Mouse (Mus musculus) CH12.LX (cell line): Measurements from ENCODE around the gene Map7d1. TPM values are rescaled to one million over a fixed set of nuclear protein-coding genes. Genes with fewer than 3 reads are reported as not detected.
A peak's percentile ranks its signal among the peaks of the same experiment; 100 is the strongest.

Experiments used
- DNase-seq: peaks from one replicate; pipeline ENCODE4 v3.0.0-alpha.2; 2013; ENCODE audit errors: extremely low read depth
- H3K27ac ChIP-seq: 2 replicates; pipeline ENCODE4 v1.5.1; 2012; ENCODE audit warnings: low read depth, mild to moderate bottlenecking, control low read depth, moderate library complexity; ENCODE audit not compliant: insufficient read depth
- H3K27me3 ChIP-seq: replicated peaks from 2 replicates; pipeline ENCODE3; 2012; ENCODE audit warnings: inconsistent platforms
- H3K36me3 ChIP-seq, 2 experiments: replicated peaks in 1 of 2; 2 replicates each; pipeline versions ENCODE3 to v1.6.1; 2012; ENCODE audit warnings: inconsistent platforms in 1 of 2, low read length in 1 of 2, mild to moderate bottlenecking in 1 of 2, mixed read lengths in 1 of 2, moderate library complexity in 1 of 2; ENCODE audit not compliant: control insufficient read depth in 1 of 2, insufficient read depth in 1 of 2
- H3K4me1 ChIP-seq, 2 experiments: 2 replicates each; pipeline ENCODE4 v1.6.1; 2012; ENCODE audit warnings: inconsistent platforms in 1 of 2, moderate library complexity in 1 of 2; ENCODE audit not compliant: insufficient read depth in 2 of 2, control insufficient read depth in 1 of 2
- H3K4me2 ChIP-seq: 2 replicates; pipeline ENCODE4 v1.6.1; 2012; ENCODE audit warnings: low read depth, mild to moderate bottlenecking, control low read depth; ENCODE audit not compliant: poor library complexity, insufficient read depth, severe bottlenecking
- H3K4me3 ChIP-seq, 3 experiments: fragments of 150-350 bp in 1 of 3; sonication (generic) in 1 of 3; replicated peaks in 1 of 3; 2 replicates each; pipeline versions ENCODE3 to v1.5.1; 2011 to 2012; ENCODE audit warnings: low read depth in 2 of 3, low read length in 2 of 3, mild to moderate bottlenecking in 2 of 3, moderate library complexity in 2 of 3, control low read depth in 1 of 3, improper control_type of control experiment in 1 of 3, inconsistent platforms in 1 of 3, mixed read lengths in 1 of 3; ENCODE audit not compliant: poor library complexity in 1 of 3
- H3K79me2 ChIP-seq: replicated peaks from 2 replicates; pipeline ENCODE4 v1.6.1; 2012; ENCODE audit warnings: mild to moderate bottlenecking, moderate library complexity; ENCODE audit not compliant: control insufficient read depth, poor library complexity, insufficient read depth, severe bottlenecking; ENCODE audit errors: extremely low read depth
- H3K9ac ChIP-seq: 2 replicates; pipeline ENCODE4 v1.6.1; 2012; ENCODE audit warnings: low read depth, mild to moderate bottlenecking, control low read depth, moderate library complexity; ENCODE audit not compliant: insufficient read depth
- H3K9me3 ChIP-seq: replicated peaks from 2 replicates; pipeline ENCODE3; 2012; ENCODE audit warnings: low read length, inconsistent platforms, mixed read lengths
- BHLHE40 ChIP-seq: IDR thresholded peaks from 2 replicates; pipeline ENCODE4 v1.6.1; 2011; ENCODE audit warnings: mild to moderate bottlenecking, low read depth, low read length, improper control_type of control experiment
- CHD2 ChIP-seq: IDR thresholded peaks from 2 replicates; pipeline ENCODE4 v1.6.1; 2011; ENCODE audit warnings: low read length, improper control_type of control experiment
- ELF1 ChIP-seq: IDR thresholded peaks from 2 replicates; pipeline ENCODE4 v1.6.1; 2014; ENCODE audit warnings: low read depth, mild to moderate bottlenecking, inconsistent platforms, low read length, improper control_type of control experiment
- JUN ChIP-seq: IDR thresholded peaks from 2 replicates; pipeline ENCODE4 v1.6.1; 2011; ENCODE audit warnings: low read depth, mild to moderate bottlenecking, low read length, improper control_type of control experiment, moderate library complexity; ENCODE audit not compliant: insufficient read depth
- KAT2A ChIP-seq: IDR thresholded peaks from 2 replicates; pipeline ENCODE4 v1.6.1; 2012; ENCODE audit warnings: low read length, improper control_type of control experiment, inconsistent platforms; ENCODE audit not compliant: insufficient replicate concordance
- MAFK ChIP-seq: IDR thresholded peaks from 2 replicates; pipeline ENCODE4 v1.6.1; 2011; ENCODE audit warnings: low read length, improper control_type of control experiment; ENCODE audit not compliant: insufficient replicate concordance
- MAZ ChIP-seq: IDR thresholded peaks from 2 replicates; pipeline ENCODE4 v1.6.1; 2012; ENCODE audit warnings: low read depth, mild to moderate bottlenecking, inconsistent platforms, low read length, improper control_type of control experiment, moderate library complexity
- MYC ChIP-seq: IDR thresholded peaks from 2 replicates; pipeline ENCODE4 v1.6.1; 2011; ENCODE audit warnings: low read depth, mild to moderate bottlenecking, improper control_type of control experiment, low read length
- RAD21 ChIP-seq: IDR thresholded peaks from 2 replicates; pipeline ENCODE4 v1.6.1; 2011; ENCODE audit warnings: low read depth, mild to moderate bottlenecking, low read length, improper control_type of control experiment, moderate library complexity
- SIN3A ChIP-seq: IDR thresholded peaks from 2 replicates; pipeline ENCODE4 v1.6.1; 2012; ENCODE audit warnings: low read length, improper control_type of control experiment, inconsistent platforms
- TBP ChIP-seq: conservative IDR thresholded peaks from 2 replicates; pipeline ENCODE4 v1.6.1; 2011; ENCODE audit warnings: low read depth, low read length, improper control_type of control experiment
- dilution Hi-C: fragments of 300-500 bp; cut with MboI; formaldehyde crosslinking; loops from 2 replicates; pipeline ENCODE4 v1.14.3; 2020; ENCODE audit warnings: low sequenced_read_pairs; ENCODE audit not compliant: extremely low pct_unique_long_range_greater_than_20kb, extremely low pct_ligation_motif_present
- in situ Hi-C: fragments of 300-500 bp; cut with MboI; formaldehyde crosslinking; loops from 3 replicates; pipeline ENCODE4 v1.14.3; 2019; ENCODE audit warnings: low sequenced_read_pairs, low pct_ligation_motif_present, low pct_unique_long_range_greater_than_20kb, mixed read lengths
- polyA plus RNA-seq: library from polyadenylated mRNA; unstranded; fragments of >175 nt; gene quantifications from 2 replicates; pipeline ENCODE4 v1.2.1, GENCODE M21; 2012; ENCODE audit warnings: low read depth; ENCODE audit not compliant: insufficient read length
- total RNA-seq, 2 experiments: library from RNA; depleted of rRNA; stranded (reverse); fragments of 300-350 nt in 1 of 2; fragments of >200 nt in 1 of 2; gene quantifications; 2 replicates each; pipeline ENCODE4 v1.2.3; 2012 to 2014

Gene Map7d1
- total and polyA plus RNA-seq, 3 experiments = 12.5 to 62.2 (median 17.9) TPM

- TF ChIP-seq MAZ (no peak), RAD21 (no peak), JUN (no peak), TBP (no peak), KAT2A (no peak), CHD2 (no peak), MAFK (no peak), ELF1 (no peak), SIN3A (no peak), BHLHE40 (no peak)
- TF ChIP-seq, all 38 proteins: peak for 0
- peak overlapping the region; percentile 96; the same call in 1 of the 2 replicates for H3K9ac ChIP-seq
- no peak overlapping the region for H3K27ac ChIP-seq
- in situ Hi-C loops = no loop called here
- dilution Hi-C loops = no loop called here
- peaks cover 0 to 32% of the 10 kb centered on the region in 2 experiments for H3K36me3 ChIP-seq
- H3K4me3 ChIP-seq = peak overlapping the region; percentile 82 to 97 (median 82)
- H3K4me1 ChIP-seq = peaks cover 23 to 70% of the 10 kb centered on the region in 2 experiments
- no peaks in the 10 kb centered on the region for H3K9me3 ChIP-seq
- DNase-seq = no peak
- no peaks in the 10 kb centered on the region for H3K27me3 ChIP-seq
- H3K79me2 ChIP-seq = peaks cover 27% of the 10 kb centered on the region
- peak overlapping the region; percentile 73 for H3K4me2 ChIP-seq
These were observed 1.6 kb downstream of the Map7d1 start for GRCm38 (mm10) chr4:126254315-126255112.

GRCm38 (mm10) chr4:126253637-126254272 is 2.4 kb downstream of the Map7d1 start:
- H3K4me3 ChIP-seq = no peak overlapping the region
- no peak for DNase-seq
- H3K27ac ChIP-seq = no peak overlapping the region
- dilution Hi-C loops (no loop called here), in situ Hi-C loops (no loop called here)
- H3K9ac ChIP-seq = no peak overlapping the region
- peaks cover 19 to 64% of the 10 kb centered on the region in 2 experiments for H3K4me1 ChIP-seq
- no peak overlapping the region for H3K4me2 ChIP-seq
- H3K27me3 ChIP-seq = no peaks in the 10 kb centered on the region
- peaks cover 27% of the 10 kb centered on the region for H3K79me2 ChIP-seq
- H3K9me3 ChIP-seq = no peaks in the 10 kb centered on the region
- TF ChIP-seq MYC = no peak
- H3K36me3 ChIP-seq = peaks cover 0 to 35% of the 10 kb centered on the region in 2 experiments
